Mouse (Mus musculus): ENCODE measurements at regions not wholly inside any gene's neighbourhood (a gene's known extent, or its start where the extent isn't known, plus 50 kb on each side); places are given as distances from the start of the nearest gene placed in this dataset.

DNA sequence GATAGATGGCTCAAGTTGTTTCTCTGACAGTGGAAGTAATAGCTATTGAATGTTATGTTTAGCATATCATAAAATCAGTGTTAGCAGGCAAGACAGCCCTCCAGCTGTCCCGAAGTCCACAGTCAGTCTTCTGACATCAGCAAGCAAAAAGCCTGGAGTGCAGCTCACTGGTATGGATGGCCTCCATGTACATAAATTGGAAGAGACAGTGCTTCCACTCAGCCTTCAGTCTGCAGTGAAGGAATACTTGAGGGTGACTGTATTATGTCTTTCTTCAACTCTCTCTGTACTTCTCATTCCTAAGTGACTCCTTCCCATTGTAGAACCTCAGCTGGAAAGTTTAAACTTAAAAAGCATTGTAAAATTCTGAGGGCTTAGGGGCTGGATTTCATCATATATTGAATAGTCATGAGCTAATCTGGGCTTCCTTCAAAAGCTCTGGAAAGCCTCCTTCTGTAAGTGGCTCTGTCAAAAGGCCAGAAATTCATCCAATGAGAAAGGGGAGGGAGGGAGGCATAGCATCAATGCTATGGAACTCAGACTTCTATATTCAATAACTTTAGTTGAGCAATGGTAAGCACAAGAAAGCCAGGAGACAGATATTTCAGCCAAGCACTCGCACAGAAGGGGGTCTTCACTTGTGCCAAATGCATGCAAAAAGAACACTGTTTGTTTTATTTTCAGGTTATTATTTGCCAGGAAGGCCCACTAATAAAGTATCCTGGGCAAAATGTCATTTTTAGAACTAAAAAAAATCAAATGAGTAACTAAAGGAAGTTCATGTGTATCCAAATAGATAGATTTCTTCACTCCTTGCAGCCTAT, 90.5 kb upstream of the Plxna2 start:
- Histone ChIP-seq H3K4me1 (replicated peaks; ENCODE audit: control insufficient read depth, insufficient read depth, low read length) (no peaks in the 10 kb centered on the region), H3K27ac (ENCODE audit: low read depth, low read length) (no peak overlapping the region), H3K4me3 (ENCODE audit: low read depth, low read length) (no peak overlapping the region), H3K27me3 (replicated peaks; ENCODE audit: control insufficient read depth, insufficient read depth, low read length) (no peaks in the 10 kb centered on the region), H3K36me3 (ENCODE audit: control insufficient read depth, insufficient read depth) (no peaks in the 10 kb centered on the region), H3K9ac (ENCODE audit: low read depth, low read length) (no peak overlapping the region), H3K9me3 (ENCODE audit: control insufficient read depth) (no peaks in the 10 kb centered on the region), H3K4me2 (replicated peaks; ENCODE audit: low read depth) (no peak overlapping the region)
- 56% methylated on average over 2 of the region's 2 CpGs for WGBS
- no peak for TF ChIP-seq CTCF (IDR thresholded peaks at IDR 0.05; ENCODE audit: low read depth)
- no peak for ATAC-seq

- Histone ChIP-seq H3K27ac (ENCODE audit: low read depth, low read length) (no peak overlapping the region), H3K4me2 (replicated peaks; ENCODE audit: low read depth) (no peak overlapping the region), H3K9me3 (ENCODE audit: control insufficient read depth) (no peaks in the 10 kb centered on the region), H3K36me3 (ENCODE audit: control insufficient read depth, insufficient read depth) (no peaks in the 10 kb centered on the region), H3K4me1 (replicated peaks; ENCODE audit: control insufficient read depth, insufficient read depth, low read length) (no peaks in the 10 kb centered on the region), H3K27me3 (replicated peaks; ENCODE audit: control insufficient read depth, insufficient read depth, low read length) (no peaks in the 10 kb centered on the region), H3K4me3 (ENCODE audit: low read depth, low read length) (no peak overlapping the region), H3K9ac (ENCODE audit: low read depth, low read length) (no peak overlapping the region)
- TF ChIP-seq CTCF (IDR thresholded peaks at IDR 0.05; ENCODE audit: low read depth) = no peak
- ATAC-seq = no peak
- whole genome bisulfite sequencing = 90% methylated on average over 2 of the region's 2 CpGs
These were observed 93.0 kb upstream of the Plxna2 start for GRCm38 (mm10) chr1:194524976-194525375.

DNA sequence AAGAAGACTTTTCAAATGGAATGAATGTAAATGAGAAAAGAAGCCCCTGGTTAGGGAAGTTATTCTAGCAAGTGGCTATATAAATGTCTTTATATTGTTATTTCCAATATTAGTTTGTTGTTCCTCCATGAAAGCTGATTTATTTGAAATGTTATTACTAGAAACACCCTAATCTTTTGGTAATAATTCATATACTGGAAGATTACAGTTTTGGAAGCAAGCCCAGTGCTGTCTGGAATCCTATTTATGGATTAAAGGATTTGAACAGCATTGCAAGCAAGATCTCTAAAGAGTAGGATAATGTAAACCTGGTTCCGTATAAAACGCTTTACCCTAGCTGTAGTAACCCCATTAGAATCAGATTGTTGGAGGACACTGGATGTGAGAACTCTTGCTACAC, 96.8 kb upstream of the Plxna2 start:
- 67% methylated on average over 2 of the region's 2 CpGs for WGBS

DNA sequence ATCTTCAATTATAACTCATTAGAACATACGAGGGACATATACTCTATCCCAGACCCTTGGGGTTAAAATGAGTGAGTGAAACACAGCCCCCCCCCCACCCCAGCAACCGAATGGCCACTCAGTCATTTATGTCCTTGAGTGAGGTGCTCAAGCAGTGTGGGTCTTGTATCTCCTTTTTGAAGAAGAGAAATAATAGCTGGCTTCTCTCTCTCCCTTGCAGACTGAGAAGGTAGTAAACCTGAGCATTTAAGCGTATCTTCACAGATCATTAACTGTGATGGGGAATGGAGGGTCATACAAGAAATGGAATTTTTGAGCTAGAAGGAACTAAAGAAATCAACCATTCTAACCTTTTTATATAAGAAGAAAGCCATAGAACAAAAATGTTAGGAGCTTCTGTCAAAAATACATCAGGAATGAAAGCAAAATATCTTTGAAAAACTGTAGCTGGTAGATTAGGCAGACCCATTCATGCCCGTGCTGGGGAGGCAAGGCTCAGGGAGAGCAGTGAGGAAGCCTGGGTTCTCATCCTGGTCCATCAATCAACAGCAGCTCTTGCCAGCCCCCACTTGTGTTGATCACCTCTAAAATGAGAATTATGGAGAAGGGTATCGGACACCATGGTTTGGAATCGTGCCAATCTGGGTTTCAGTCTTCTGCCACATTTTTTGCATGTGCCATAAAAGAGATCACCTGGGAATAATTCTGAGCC, 98.4 kb upstream of the Plxna2 start:
- ATAC-seq = no peak
- 82% methylated on average over 6 of the region's 6 CpGs for WGBS

More for the DNA sequence above, 96.8 kb upstream of the Plxna2 start:
- Histone ChIP-seq H3K9me3 (ENCODE audit: control insufficient read depth) (no peaks in the 10 kb centered on the region), H3K4me2 (replicated peaks; ENCODE audit: low read depth) (no peak overlapping the region), H3K4me1 (replicated peaks; ENCODE audit: control insufficient read depth, insufficient read depth, low read length) (no peaks in the 10 kb centered on the region), H3K27ac (ENCODE audit: low read depth, low read length) (no peak overlapping the region), H3K9ac (ENCODE audit: low read depth, low read length) (no peak overlapping the region), H3K4me3 (ENCODE audit: low read depth, low read length) (no peak overlapping the region), H3K27me3 (replicated peaks; ENCODE audit: control insufficient read depth, insufficient read depth, low read length) (no peaks in the 10 kb centered on the region), H3K36me3 (ENCODE audit: control insufficient read depth, insufficient read depth) (no peaks in the 10 kb centered on the region)
- no peak for TF ChIP-seq CTCF (IDR thresholded peaks at IDR 0.05; ENCODE audit: low read depth)
- ATAC-seq = no peak

DNA sequence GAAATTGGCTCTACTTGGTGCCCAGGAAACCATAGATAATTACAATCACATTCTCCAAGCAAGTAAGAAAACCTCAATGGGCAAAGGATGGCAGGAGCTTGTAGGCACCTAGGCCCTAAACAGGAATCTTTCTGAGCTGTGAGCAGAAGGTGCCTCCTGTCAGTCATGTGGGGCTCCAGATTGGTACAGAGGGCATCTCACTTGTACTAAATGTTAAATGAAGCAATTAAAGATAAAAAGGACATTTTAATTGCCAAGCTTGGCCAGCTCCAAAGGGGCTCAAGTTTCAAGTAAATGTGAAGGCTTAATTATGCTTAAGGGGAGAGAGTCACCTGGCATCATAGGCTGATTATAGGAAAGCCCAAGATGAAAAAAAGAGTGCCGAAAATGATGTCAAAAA, 101.9 kb upstream of the Plxna2 start:
- no peak for TF ChIP-seq CTCF (IDR thresholded peaks at IDR 0.05; ENCODE audit: low read depth)
- Histone ChIP-seq H3K4me2 (replicated peaks; ENCODE audit: low read depth) (no peak overlapping the region), H3K9ac (ENCODE audit: low read depth, low read length) (no peak overlapping the region), H3K4me3 (ENCODE audit: low read depth, low read length) (no peak overlapping the region), H3K9me3 (ENCODE audit: control insufficient read depth) (no peaks in the 10 kb centered on the region), H3K27ac (ENCODE audit: low read depth, low read length) (no peak overlapping the region), H3K4me1 (replicated peaks; ENCODE audit: control insufficient read depth, insufficient read depth, low read length) (no peaks in the 10 kb centered on the region), H3K27me3 (replicated peaks; ENCODE audit: control insufficient read depth, insufficient read depth, low read length) (no peaks in the 10 kb centered on the region), H3K36me3 (ENCODE audit: control insufficient read depth, insufficient read depth) (no peaks in the 10 kb centered on the region)
- 96% methylated on average over 1 of the region's 1 CpGs for WGBS
- no peak for ATAC-seq

More for the DNA sequence above, 98.4 kb upstream of the Plxna2 start:
- Histone ChIP-seq H3K9ac (ENCODE audit: low read depth, low read length) (no peak overlapping the region), H3K4me2 (replicated peaks; ENCODE audit: low read depth) (no peak overlapping the region), H3K27me3 (replicated peaks; ENCODE audit: control insufficient read depth, insufficient read depth, low read length) (no peaks in the 10 kb centered on the region), H3K27ac (ENCODE audit: low read depth, low read length) (no peak overlapping the region), H3K4me1 (replicated peaks; ENCODE audit: control insufficient read depth, insufficient read depth, low read length) (no peaks in the 10 kb centered on the region), H3K9me3 (ENCODE audit: control insufficient read depth) (no peaks in the 10 kb centered on the region), H3K36me3 (ENCODE audit: control insufficient read depth, insufficient read depth) (no peaks in the 10 kb centered on the region), H3K4me3 (ENCODE audit: low read depth, low read length) (no peak overlapping the region)
- no peak for TF ChIP-seq CTCF (IDR thresholded peaks at IDR 0.05; ENCODE audit: low read depth)

DNA sequence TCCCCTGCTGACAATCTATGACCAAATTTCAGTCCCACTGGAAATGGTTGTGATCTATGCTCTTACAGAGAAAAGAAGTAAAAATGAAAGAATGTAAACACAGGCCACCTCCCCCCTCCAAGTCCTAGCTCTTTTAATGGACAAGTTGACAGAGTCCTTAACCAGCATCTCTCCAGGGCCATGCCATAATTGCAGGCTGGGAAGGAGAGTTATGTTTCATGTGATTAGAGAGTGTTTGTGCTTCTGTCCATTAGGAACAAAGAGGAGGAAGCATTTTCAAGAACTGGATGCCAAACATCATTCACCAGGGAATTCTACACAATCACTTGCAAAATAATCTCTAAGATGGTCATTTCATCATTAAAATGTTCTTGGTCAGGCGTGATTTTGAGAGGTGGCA, 109.7 kb upstream of the Plxna2 start:
- WGBS = 65% methylated on average over 1 of the region's 1 CpGs
- Histone ChIP-seq H3K9me3 (ENCODE audit: control insufficient read depth) (no peaks in the 10 kb centered on the region), H3K4me2 (replicated peaks; ENCODE audit: low read depth) (no peak overlapping the region), H3K9ac (ENCODE audit: low read depth, low read length) (no peak overlapping the region), H3K36me3 (ENCODE audit: control insufficient read depth, insufficient read depth) (no peaks in the 10 kb centered on the region), H3K27ac (ENCODE audit: low read depth, low read length) (no peak overlapping the region), H3K4me3 (ENCODE audit: low read depth, low read length) (no peak overlapping the region), H3K4me1 (replicated peaks; ENCODE audit: control insufficient read depth, insufficient read depth, low read length) (no peaks in the 10 kb centered on the region), H3K27me3 (replicated peaks; ENCODE audit: control insufficient read depth, insufficient read depth, low read length) (no peaks in the 10 kb centered on the region)
- TF ChIP-seq CTCF (IDR thresholded peaks at IDR 0.05; ENCODE audit: low read depth) = no peak
- ATAC-seq = no peak

Data from intestine, postnatal 0 days (tissue).